Mouse (Mus musculus) olfactory bulb, adult 2 months (tissue): ENCODE measurements around the gene Vapb.

ENCODE experiments used
- CTCF ChIP-seq: fragments of 200-500 bp; IDR thresholded peaks from 2 replicates; pipeline ENCODE4 v1.5.1; 2012; ENCODE audit warnings: low read depth, mild to moderate bottlenecking, low read length, moderate library complexity; ENCODE audit not compliant: insufficient read depth
- POLR2A ChIP-seq: fragments of 200-500 bp; IDR thresholded peaks from 2 replicates; pipeline ENCODE4 v1.6.1; 2012; ENCODE audit warnings: mild to moderate bottlenecking, low read depth, low read length, moderate library complexity; ENCODE audit not compliant: insufficient read depth

DNA sequence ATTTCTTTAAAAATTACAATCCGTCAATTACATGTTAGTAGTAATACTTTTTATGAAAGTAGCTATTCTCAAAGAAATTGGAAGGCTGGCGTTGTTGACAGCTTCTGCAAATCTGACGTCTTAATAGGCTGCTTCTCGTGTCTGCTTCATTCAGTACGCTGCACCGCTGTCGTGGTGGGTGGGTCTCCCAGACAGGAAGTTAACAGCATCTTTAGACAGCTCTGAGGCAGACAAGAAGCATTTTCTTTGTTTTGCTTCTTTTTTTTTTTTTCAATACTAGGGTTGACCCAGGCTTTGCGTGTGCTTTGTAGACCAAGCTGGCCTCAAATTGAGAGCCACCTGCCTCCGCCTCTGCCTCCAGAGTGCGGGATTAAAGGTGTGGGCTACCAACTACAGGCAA, 31.9 kb downstream of the Vapb start:
- TF ChIP-seq POLR2A = no peak
- no peak for TF ChIP-seq CTCF
